Mouse (Mus musculus) forebrain, embryonic 15.5 days (tissue): Measurements from ENCODE around the gene Adamtsl2. TPM values are rescaled to one million over a fixed set of nuclear protein-coding genes. Genes with fewer than 3 reads are reported as not detected.

Experiments used
- ATAC-seq: fragments of 200-750 bp; cut with Nextera tagmentation; replicated peaks from 2 replicates; pipeline ENCODE4 v1.8.0; 2017; ENCODE audit warnings: mild to moderate bottlenecking, moderate TSS enrichment, moderate library complexity
- H3K27ac ChIP-seq: fragments of 300-500 bp; sonication (generic); replicated peaks from 2 replicates; pipeline ENCODE4 v1.5.1; 2015; ENCODE audit warnings: mild to moderate bottlenecking, inconsistent platforms
- H3K27me3 ChIP-seq: fragments of 300-500 bp; sonication (generic); 2 replicates; pipeline ENCODE4 v1.6.1; 2015; ENCODE audit warnings: inconsistent platforms
- H3K36me3 ChIP-seq: fragments of 300-500 bp; sonication (generic); 2 replicates; pipeline ENCODE4 v1.6.1; 2015; ENCODE audit warnings: mild to moderate bottlenecking, inconsistent platforms
- H3K4me1 ChIP-seq: fragments of 300-500 bp; sonication (generic); 2 replicates; pipeline ENCODE4 v1.6.1; 2015; ENCODE audit warnings: inconsistent platforms
- H3K4me2 ChIP-seq: fragments of 300-500 bp; sonication (generic); replicated peaks from 2 replicates; pipeline ENCODE4 v1.6.1; 2015; ENCODE audit warnings: mild to moderate bottlenecking, inconsistent platforms
- H3K4me3 ChIP-seq: fragments of 300-500 bp; sonication (generic); 2 replicates; pipeline ENCODE4 v1.5.1; 2015; ENCODE audit warnings: mild to moderate bottlenecking, inconsistent platforms
- H3K9ac ChIP-seq: fragments of 300-500 bp; sonication (generic); replicated peaks from 2 replicates; pipeline ENCODE4 v1.6.1; 2015; ENCODE audit warnings: mild to moderate bottlenecking, inconsistent platforms
- H3K9me3 ChIP-seq: fragments of 300-500 bp; sonication (generic); 2 replicates; pipeline ENCODE4 v1.6.1; 2016; ENCODE audit warnings: inconsistent platforms
- WGBS: fragments of 180-500 bp; shearing (Covaris S2); methylation state at CpG from one replicate; pipeline ENCODE4 v1.1.7; 2015; ENCODE audit warnings: mixed read lengths; 5-methylcytosine and 5-hydroxymethylcytosine counted together
- polyA plus RNA-seq: library from polyadenylated mRNA; unstranded; fragments of >200 nt; fragmentation: Nextera tagmentation; extraction: Ambion mirVana; gene quantifications from 2 replicates; pipeline ENCODE4 v1.2.1, GENCODE M21; 2015

The Adamtsl2 gene
- 6.8 and 9.5 TPM in 2 replicates for polyA plus RNA-seq

DNA sequence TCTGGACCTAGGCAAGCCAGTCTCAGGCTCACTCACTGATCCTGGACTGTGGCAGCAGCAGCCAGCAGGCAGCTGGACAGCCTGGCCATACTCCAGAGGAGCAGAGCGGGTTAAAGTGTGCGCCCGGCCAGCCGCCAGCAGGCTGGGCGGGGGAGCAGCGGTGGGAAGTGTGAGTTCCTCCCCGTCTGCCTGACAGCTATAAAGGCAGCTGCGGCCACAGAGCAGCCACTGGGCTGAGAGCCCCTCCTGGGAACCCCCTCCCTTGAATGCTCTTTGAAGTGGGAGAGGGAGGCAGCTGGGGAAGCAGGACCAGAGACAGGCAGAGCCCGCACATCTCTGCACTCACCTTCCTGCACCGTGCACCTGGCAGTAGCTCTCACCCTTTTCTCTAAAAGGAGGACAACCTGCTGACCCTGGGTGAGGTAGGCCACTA is at the start of gene Adamtsl2:
Gene Adamtsl2 (plus strand): TSS at position 228 of the 433 bp plus-strand sequence.
- WGBS: under 1% methylated on average over 10 of the region's 10 CpGs
- H3K27me3 ChIP-seq: no peaks in the 10 kb centered on the region
- no peaks in the 10 kb centered on the region for H3K36me3 ChIP-seq
- no peak within 1 kb of the TSS for H3K4me3 ChIP-seq
- no peak within 1 kb of the TSS; the same call in 1 of the 2 replicates for H3K9ac ChIP-seq
- peaks cover 24% of the 10 kb centered on the region for H3K4me1 ChIP-seq
- H3K27ac ChIP-seq: peak within 1 kb of the TSS; percentile 36
- peak; percentile 64 for ATAC-seq
- peak within 1 kb of the TSS; percentile 20; the same call in 1 of the 2 replicates for H3K4me2 ChIP-seq
- no peaks in the 10 kb centered on the region for H3K9me3 ChIP-seq

- no peaks in the 10 kb centered on the region for H3K9me3 ChIP-seq
- no peak overlapping the region for H3K9ac ChIP-seq
- H3K4me1 ChIP-seq: peaks cover 6% of the 10 kb centered on the region
- no peaks in the 10 kb centered on the region for H3K36me3 ChIP-seq
- 89% methylated on average over 2 of the region's 2 CpGs for WGBS
- no peak overlapping the region for H3K27ac ChIP-seq
- peaks cover 9% of the 10 kb centered on the region; the same call in 1 of the 2 replicates for H3K27me3 ChIP-seq
- no peak for ATAC-seq
- no peak overlapping the region for H3K4me2 ChIP-seq
- no peak overlapping the region for H3K4me3 ChIP-seq
These were observed 46.8 kb upstream of the Adamtsl2 start for GRCm38 (mm10) chr2:27032361-27032760.

GRCm38 (mm10) chr2:27036003-27036402 is 43.2 kb upstream of the Adamtsl2 start:
- no peak for ATAC-seq
- Histone ChIP-seq H3K4me3 (no peak overlapping the region), H3K27me3 (no peaks in the 10 kb centered on the region), H3K27ac (no peak overlapping the region), H3K36me3 (no peaks in the 10 kb centered on the region), H3K9me3 (no peaks in the 10 kb centered on the region), H3K9ac (no peak overlapping the region), H3K4me2 (no peak overlapping the region), H3K4me1 (peaks cover 4% of the 10 kb centered on the region; the same call in 1 of the 2 replicates)
- WGBS: 78% methylated on average over 3 of the region's 3 CpGs

DNA sequence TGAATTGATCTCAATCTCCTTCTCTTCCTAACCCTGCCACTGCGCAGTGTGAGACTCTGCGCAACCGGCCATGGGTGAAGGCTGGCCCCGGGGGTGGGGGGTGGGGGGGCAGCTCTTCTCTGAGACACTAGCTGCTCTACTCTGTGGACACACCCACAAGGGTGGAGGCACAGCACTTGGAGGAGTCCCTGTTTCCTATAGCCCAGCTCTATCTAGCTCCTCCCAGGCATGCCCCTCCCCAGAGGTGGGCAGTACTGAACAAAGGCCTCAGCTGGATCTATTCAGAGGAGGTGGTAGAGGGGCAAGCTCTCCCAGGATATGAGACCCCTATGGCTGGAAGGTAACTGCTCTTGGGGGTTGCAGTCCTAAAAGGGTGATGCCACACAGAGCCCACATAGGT is 42.2 kb upstream of the Adamtsl2 start:
- Histone ChIP-seq H3K9ac (no peak overlapping the region), H3K27me3 (no peaks in the 10 kb centered on the region)
- WGBS: 63% methylated on average over 4 of the region's 4 CpGs

DNA sequence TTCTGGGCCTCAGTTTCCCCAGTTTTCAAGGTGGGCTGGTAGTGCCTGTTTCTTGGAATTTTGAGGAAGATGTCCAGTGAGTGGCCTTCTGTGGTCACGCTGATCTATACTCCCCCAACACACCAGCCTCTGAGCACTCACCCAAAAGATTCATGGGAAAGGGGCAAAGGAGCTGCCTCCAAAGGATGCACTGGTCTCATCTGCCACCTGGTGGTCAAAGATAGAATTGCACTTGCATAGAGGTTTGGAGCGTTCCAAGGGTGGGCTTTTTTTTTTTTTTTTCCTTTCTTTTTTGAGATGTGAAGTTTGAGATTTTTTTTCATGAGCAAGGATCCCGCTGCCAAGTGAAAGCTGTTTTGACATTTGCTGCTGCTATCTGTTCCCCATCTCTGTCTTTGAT is 40.6 kb upstream of the Adamtsl2 start:
- Histone ChIP-seq H3K27me3 (no peaks in the 10 kb centered on the region), H3K4me1 (peaks cover 4% of the 10 kb centered on the region; the same call in 1 of the 2 replicates), H3K4me3 (no peak overlapping the region), H3K9me3 (no peaks in the 10 kb centered on the region), H3K4me2 (no peak overlapping the region), H3K9ac (no peak overlapping the region), H3K27ac (no peak overlapping the region), H3K36me3 (no peaks in the 10 kb centered on the region)
- 0% methylated on average over 3 of the region's 3 CpGs for WGBS
- ATAC-seq: peak; percentile 31; the same call in 1 of the 2 replicates

More for the DNA sequence above, 42.2 kb upstream of the Adamtsl2 start:
- Histone ChIP-seq H3K4me1 (peaks cover 4% of the 10 kb centered on the region; the same call in 1 of the 2 replicates), H3K9me3 (no peaks in the 10 kb centered on the region), H3K36me3 (no peaks in the 10 kb centered on the region), H3K4me2 (no peak overlapping the region), H3K27ac (no peak overlapping the region), H3K4me3 (no peak overlapping the region)
- no peak for ATAC-seq

DNA sequence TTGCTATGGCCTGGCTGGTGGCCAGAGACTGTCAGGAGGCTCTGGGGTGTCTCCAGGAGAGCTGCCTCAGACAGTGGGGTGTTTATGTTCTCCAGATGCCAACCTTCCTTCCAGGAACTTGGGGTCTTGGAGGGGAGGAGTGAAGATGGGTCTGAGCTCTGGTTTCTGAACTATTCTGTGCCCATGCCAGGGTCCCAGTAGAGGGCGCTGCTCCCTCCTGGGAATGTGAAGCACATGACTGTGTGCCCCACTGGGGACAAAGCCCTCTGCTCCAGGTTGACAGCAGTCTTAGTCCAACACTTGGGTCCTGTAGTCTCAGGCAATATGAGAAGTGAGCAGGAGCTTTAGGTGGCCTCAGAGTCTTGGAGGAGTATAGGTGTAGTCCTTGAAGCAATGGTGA is 39.9 kb upstream of the Adamtsl2 start:
- H3K4me1 ChIP-seq: peaks cover 4% of the 10 kb centered on the region; the same call in 1 of the 2 replicates
- H3K9ac ChIP-seq: no peak overlapping the region
- H3K27ac ChIP-seq: no peak overlapping the region
- H3K4me2 ChIP-seq: no peak overlapping the region
- no peak overlapping the region for H3K4me3 ChIP-seq
- no peaks in the 10 kb centered on the region for H3K9me3 ChIP-seq
- no peaks in the 10 kb centered on the region for H3K27me3 ChIP-seq
- no peaks in the 10 kb centered on the region for H3K36me3 ChIP-seq
- WGBS: 12% methylated on average over 1 of the region's 1 CpGs
- ATAC-seq: no peak; the same call in 1 of the 2 replicates

DNA sequence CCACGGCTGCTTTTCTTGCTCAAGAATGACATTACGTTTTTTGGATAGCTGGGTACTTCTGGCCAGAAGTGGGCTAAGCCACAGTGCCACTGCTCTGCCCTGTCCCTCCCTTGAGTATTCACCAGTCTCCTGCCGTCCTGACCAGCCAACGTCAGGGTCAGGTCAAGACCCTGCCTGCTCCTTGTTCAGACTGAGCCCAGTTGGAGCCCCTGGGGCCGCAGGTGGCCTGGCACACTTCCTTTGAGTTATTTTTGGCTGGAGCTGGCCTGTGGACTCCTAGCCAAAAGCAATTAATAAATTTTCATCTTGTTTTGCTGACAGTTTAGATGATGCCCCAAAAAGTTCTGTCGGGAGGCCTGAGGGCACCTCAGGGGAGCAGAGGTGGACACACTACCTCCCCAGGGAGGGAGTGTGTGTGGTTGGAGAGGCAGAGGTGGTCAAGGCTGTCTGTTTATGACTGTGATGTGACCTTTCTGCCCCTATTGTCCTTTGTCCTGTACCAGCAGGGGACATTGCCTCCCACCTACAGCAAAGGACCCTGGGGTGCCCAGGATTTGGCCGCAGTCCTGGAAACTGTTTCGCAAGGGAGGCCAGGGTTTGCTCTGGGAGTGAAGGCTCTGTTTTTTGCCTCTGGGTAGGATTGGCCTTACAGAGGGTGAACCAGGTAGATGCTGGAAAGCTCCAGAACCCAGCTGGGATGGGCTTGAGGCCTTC is 36.9 kb upstream of the Adamtsl2 start:
- no peaks in the 10 kb centered on the region for H3K36me3 ChIP-seq
- no peak for ATAC-seq
- no peaks in the 10 kb centered on the region for H3K9me3 ChIP-seq
- WGBS: 76% methylated on average over 8 of the region's 8 CpGs
- no peak overlapping the region for H3K4me2 ChIP-seq
- H3K27me3 ChIP-seq: no peaks in the 10 kb centered on the region
- no peak overlapping the region for H3K27ac ChIP-seq
- no peak overlapping the region for H3K9ac ChIP-seq
- no peak overlapping the region for H3K4me3 ChIP-seq
- peaks cover 4% of the 10 kb centered on the region; the same call in 1 of the 2 replicates for H3K4me1 ChIP-seq

DNA sequence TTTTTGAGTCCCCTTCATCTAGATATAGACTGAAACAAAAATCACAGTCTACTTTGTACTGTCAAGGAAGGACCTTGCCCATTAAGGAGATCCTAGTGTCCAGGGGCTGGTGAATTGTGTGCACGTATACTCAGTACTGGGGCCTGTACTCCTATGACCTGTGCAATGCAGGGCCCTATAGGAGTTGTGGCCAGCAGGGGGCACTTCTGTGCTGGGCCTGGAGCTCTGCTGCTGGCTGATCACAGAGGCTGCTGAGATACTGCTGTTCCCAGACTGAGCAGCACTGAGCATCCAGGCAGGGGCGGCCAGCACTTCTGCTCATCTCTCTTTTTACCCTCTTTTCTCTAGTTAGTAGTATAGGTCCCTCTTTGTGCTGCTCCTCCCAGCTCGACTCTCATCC is 35.7 kb upstream of the Adamtsl2 start:
- Histone ChIP-seq H3K36me3 (no peaks in the 10 kb centered on the region), H3K4me1 (peaks cover 4% of the 10 kb centered on the region; the same call in 1 of the 2 replicates), H3K4me2 (no peak overlapping the region), H3K4me3 (no peak overlapping the region), H3K9me3 (no peaks in the 10 kb centered on the region), H3K9ac (no peak overlapping the region), H3K27me3 (no peaks in the 10 kb centered on the region), H3K27ac (no peak overlapping the region)
- peak; percentile 94 for ATAC-seq
- WGBS: 33% methylated on average over 3 of the region's 3 CpGs

GRCm38 (mm10) chr2:27044166-27044565 is 35.0 kb upstream of the Adamtsl2 start:
- H3K36me3 ChIP-seq: no peaks in the 10 kb centered on the region
- H3K9ac ChIP-seq: no peak overlapping the region
- no peak overlapping the region for H3K4me3 ChIP-seq
- no peak overlapping the region for H3K27ac ChIP-seq
- no peak overlapping the region for H3K4me2 ChIP-seq
- H3K4me1 ChIP-seq: no peaks in the 10 kb centered on the region
- WGBS: 81% methylated on average over 4 of the region's 4 CpGs
- H3K9me3 ChIP-seq: no peaks in the 10 kb centered on the region
- no peaks in the 10 kb centered on the region for H3K27me3 ChIP-seq
- no peak for ATAC-seq

DNA sequence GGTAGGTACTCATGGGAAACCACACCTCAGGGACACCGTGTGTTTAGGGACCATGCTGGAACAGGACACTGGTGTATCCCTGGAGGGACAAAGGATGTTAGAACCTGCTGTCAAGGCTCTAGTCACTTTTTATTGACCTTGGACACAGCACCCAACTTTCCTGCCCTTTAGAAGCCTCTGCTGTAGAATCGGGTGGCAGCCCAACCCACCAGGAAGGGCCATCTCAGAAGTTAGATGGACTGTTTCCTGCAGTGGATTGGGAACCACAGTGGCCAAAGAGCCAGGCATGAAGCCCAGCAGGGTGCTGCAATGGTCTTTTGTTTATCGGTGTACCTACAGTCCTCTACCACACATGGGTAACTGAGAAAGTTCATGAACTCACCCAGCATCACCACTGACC is 34.5 kb upstream of the Adamtsl2 start:
- no peak for ATAC-seq

DNA sequence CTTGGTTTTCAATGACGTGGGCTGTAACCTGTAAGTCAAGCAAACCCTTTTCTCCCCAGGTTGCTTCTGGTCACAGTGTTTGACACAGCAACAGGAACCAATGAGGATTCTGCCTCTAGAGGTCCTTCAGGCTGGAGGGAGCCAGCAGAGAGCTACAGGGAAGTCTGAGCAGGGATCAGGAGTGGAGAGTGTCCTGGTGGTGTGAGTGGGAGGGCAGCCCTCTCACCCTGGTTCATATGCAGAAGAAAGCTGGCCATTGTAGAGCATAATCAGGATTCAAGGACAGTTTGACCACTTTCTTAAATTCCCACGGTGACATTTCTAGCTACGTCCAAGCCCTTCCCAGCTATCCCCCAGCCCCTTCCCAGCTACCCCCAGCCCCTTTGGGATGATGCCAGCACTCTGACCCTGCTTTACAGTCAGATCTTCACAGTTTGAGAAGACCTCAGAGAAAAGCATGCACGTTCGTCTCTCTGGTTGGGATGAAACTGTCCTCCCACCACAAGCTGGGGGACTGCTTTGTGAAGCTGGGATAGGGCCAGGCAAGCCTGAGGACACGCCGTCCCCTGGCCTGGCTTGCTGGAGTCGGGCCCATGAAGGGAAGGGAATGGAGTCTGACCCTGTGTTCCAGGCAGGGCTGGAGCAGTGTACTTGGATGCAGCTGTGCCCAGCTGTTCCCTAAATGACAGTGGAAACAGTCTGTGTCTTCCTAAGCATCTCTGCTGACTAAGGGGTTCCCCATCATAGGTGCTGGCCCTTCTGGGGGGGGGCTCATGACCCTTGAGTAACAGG is 33.0 kb upstream of the Adamtsl2 start:
- Histone ChIP-seq H3K4me3 (no peak overlapping the region), H3K9ac (no peak overlapping the region), H3K36me3 (no peaks in the 10 kb centered on the region), H3K9me3 (no peaks in the 10 kb centered on the region), H3K27ac (no peak overlapping the region), H3K4me1 (no peaks in the 10 kb centered on the region), H3K4me2 (no peak overlapping the region), H3K27me3 (no peaks in the 10 kb centered on the region)
- ATAC-seq: no peak
- 69% methylated on average over 8 of the region's 8 CpGs for whole genome bisulfite sequencing

More for the DNA sequence above, 34.5 kb upstream of the Adamtsl2 start:
- Histone ChIP-seq H3K36me3 (no peaks in the 10 kb centered on the region), H3K4me3 (no peak overlapping the region), H3K4me2 (no peak overlapping the region), H3K27me3 (no peaks in the 10 kb centered on the region), H3K4me1 (no peaks in the 10 kb centered on the region), H3K9me3 (no peaks in the 10 kb centered on the region), H3K9ac (no peak overlapping the region), H3K27ac (no peak overlapping the region)
- 79% methylated on average over 3 of the region's 3 CpGs for WGBS

- Histone ChIP-seq H3K36me3 (no peaks in the 10 kb centered on the region), H3K4me1 (no peaks in the 10 kb centered on the region), H3K4me2 (no peak overlapping the region), H3K27ac (no peak overlapping the region), H3K9me3 (no peaks in the 10 kb centered on the region), H3K4me3 (no peak overlapping the region), H3K9ac (no peak overlapping the region), H3K27me3 (no peaks in the 10 kb centered on the region)
- 38% methylated on average over 6 of the region's 6 CpGs for WGBS
- ATAC-seq: no peak
These were observed 29.8 kb upstream of the Adamtsl2 start for GRCm38 (mm10) chr2:27049408-27049807.
